Mouse (Mus musculus) gonadal fat pad, adult 2 months (tissue): ENCODE data around the gene Fat2. TPM values are rescaled to one million over a fixed set of nuclear protein-coding genes. Genes with fewer than 3 reads are reported as not detected.

Experiments
- polyA plus RNA-seq: library from polyadenylated mRNA; depleted of rRNA; stranded (reverse); fragments of >200 nt; gene quantifications from 2 replicates; pipeline ENCODE4 v1.2.3, GENCODE M21; 2012; rRNA removed

Gene Fat2
- polyA plus RNA-seq, 1 experiment, result 1.4 TPM

Other genes with a start within 250 kb of the Fat2 start
- gene Gm2a, start 238.4 kb downstream of the Fat2 start, polyA plus RNA-seq, result 87.2 and 90.0 TPM in 2 replicates
- gene Slc36a3, start 184.9 kb downstream of the Fat2 start, polyA plus RNA-seq, result 0.12 and 0.16 TPM in 2 replicates
- gene Slc36a2, start 151.5 kb downstream of the Fat2 start, polyA plus RNA-seq, result 74.9 and 138 TPM in 2 replicates
- 9.0 and 9.8 TPM in 2 replicates for gene Slc36a1, start 132.2 kb downstream of the Fat2 start, polyA plus RNA-seq
- gene Sparc, start 86.6 kb upstream of the Fat2 start, polyA plus RNA-seq, result 2,620 and 4,627 TPM in 2 replicates
- gene Atox1, start 124.7 kb upstream of the Fat2 start, polyA plus RNA-seq, result 631 and 812 TPM in 2 replicates
- 22.4 and 23.5 TPM in 2 replicates for gene G3bp1, start 133.1 kb upstream of the Fat2 start, polyA plus RNA-seq